In genomic region chr13:107804418-107804817, GRCm38 (mm10) we compare ENCODE assay signal across 16 mouse cellular contexts.
A peak's percentile ranks its signal among the peaks of the same experiment; 100 is the strongest.
DNase-seq lines count a peak whose midpoint lies in the region; ATAC-seq lines count a peak whose summit lies in the region.
"Had no signal": no experiment of that assay in that cellular context is flagged by ENCODE, and none has a peak within 500 bp of the region (broad histone marks: within the 10 kb centered on the region; RNA-seq: fewer than 3 reads in every experiment).

No protein-coding gene starts in this region.

- H3K9me3 ChIP-seq in kidney, embryonic 14.5 days (ENCODE audit: control insufficient read depth, low read length), result no peaks in the 10 kb centered on the region
- H3K9me3 ChIP-seq: heart, embryonic 13.5 days; limb, embryonic 13.5 days; neural tube, embryonic 13.5 days had no signal

- no peak overlapping the region for H3K27ac ChIP-seq in kidney, embryonic 14.5 days (ENCODE audit: low read depth, low read length)
- H3K27ac ChIP-seq: heart, embryonic 13.5 days; limb, embryonic 13.5 days; midbrain, embryonic 10.5 days; neural tube, embryonic 13.5 days had no signal

- H3K27me3 ChIP-seq in kidney, embryonic 14.5 days (ENCODE audit: control insufficient read depth, insufficient read depth, low read length), result no peaks in the 10 kb centered on the region
- H3K27me3 ChIP-seq: heart, embryonic 13.5 days; neural tube, embryonic 13.5 days had no signal

- no peak for ATAC-seq in kidney, embryonic 14.5 days (ENCODE audit: low FRiP score, low TSS enrichment)

- H3K4me2 ChIP-seq in kidney, embryonic 14.5 days (replicated peaks; ENCODE audit: low read depth, low read length), result no peak overlapping the region
- H3K4me2 ChIP-seq: heart, embryonic 13.5 days; limb, embryonic 13.5 days; neural tube, embryonic 13.5 days had no signal

- peaks cover 10% of the 10 kb centered on the region for H3K4me1 ChIP-seq in kidney, embryonic 14.5 days (ENCODE audit: control insufficient read depth, insufficient read depth, low read length)

- no peak overlapping the region for H3K9ac ChIP-seq in kidney, embryonic 14.5 days (ENCODE audit: low read depth, low read length)
- H3K9ac ChIP-seq: heart, embryonic 13.5 days; limb, embryonic 13.5 days; neural tube, embryonic 13.5 days had no signal

- peak; percentile 6 for DNase-seq in cerebellum, adult 8-10 months
- no peak for DNase-seq in cerebellum, adult 9-11 months
- DNase-seq in kidney, postnatal 10 days, result peak; percentile 35
- peak; percentile 22 for DNase-seq in thymus, postnatal 4 days
- no peak for DNase-seq in thymus, postnatal 10 days (ENCODE audit: low spot score in 2 of 2)
- no peak for DNase-seq in embryo, embryonic 11 days
- DNase-seq in right cerebral cortex, postnatal 10 days (ENCODE audit: low spot score in 2 of 2), result no peak
- DNase-seq: adrenal gland, adult 2 months; cerebellum, adult 18-20 months; layer of hippocampus, adult 9-11 months; thymus, postnatal 25 days had no signal

- H3K4me3 ChIP-seq in kidney, embryonic 14.5 days (ENCODE audit: low read length), result no peak overlapping the region
- H3K4me3 ChIP-seq: heart, embryonic 13.5 days; limb, embryonic 13.5 days; midbrain, embryonic 10.5 days; neural tube, embryonic 13.5 days had no signal

- WGBS in kidney, embryonic 14.5 days, result 88% methylated on average over 1 of the region's 1 CpGs

- H3K36me3 ChIP-seq in kidney, embryonic 14.5 days (ENCODE audit: control insufficient read depth, insufficient read depth, low read length), result no peaks in the 10 kb centered on the region
- H3K36me3 ChIP-seq: limb, embryonic 13.5 days had no signal

Comparison
In these comparisons a context has a peak if more than half of its experiments do, and no peak if none do; other contexts are left out.
1. DNase-seq: peak in cerebellum, adult 8-10 months (single experiment), kidney, postnatal 10 days (single experiment) and thymus, postnatal 4 days (single experiment); none in cerebellum, adult 9-11 months (single experiment), thymus, postnatal 10 days (0 of 2), embryo, embryonic 11 days (single experiment) and right cerebral cortex, postnatal 10 days (0 of 2).